Mouse (Mus musculus): ENCODE measurements around the gene Ccdc141. TPM values are rescaled to one million over a fixed set of nuclear protein-coding genes. Genes with fewer than 3 reads are reported as not detected.

Ccdc141 gene
- polyA plus RNA-seq, 1 experiment from 2014 or later = 6.9 TPM

DNA sequence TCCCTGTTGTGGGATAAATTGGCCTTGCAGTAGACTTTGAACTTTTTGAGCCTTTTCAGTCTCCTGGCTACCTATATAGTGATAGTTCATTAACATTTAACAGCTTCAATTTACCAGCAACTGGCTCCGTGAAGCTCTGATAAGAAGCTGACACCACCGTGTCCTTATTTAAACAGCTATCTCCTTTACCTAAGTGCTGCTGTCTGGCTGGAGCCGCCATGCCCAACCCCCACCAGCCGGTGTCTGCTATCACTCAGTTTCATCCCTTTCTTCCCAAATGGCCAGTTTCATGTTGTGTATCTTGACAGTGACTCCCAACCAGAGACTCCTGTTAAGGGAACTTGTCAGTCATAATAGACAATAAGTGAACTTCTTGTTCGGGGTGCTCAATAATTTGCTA lies 186.8 kb downstream of the Ccdc141 start:
- H3K36me3 ChIP-seq (ENCODE audit: control insufficient read depth, insufficient read depth, low read length) = no peaks in the 10 kb centered on the region
- WGBS = 74% methylated on average over 5 of the region's 5 CpGs
- ATAC-seq (ENCODE audit: low FRiP score, low TSS enrichment) = no peak
- no peaks in the 10 kb centered on the region for H3K9me3 ChIP-seq (ENCODE audit: control insufficient read depth, low read length)
- no peak overlapping the region for H3K9ac ChIP-seq (replicated peaks; ENCODE audit: low read length)
- H3K4me2 ChIP-seq (ENCODE audit: low read length) = no peak overlapping the region
- H3K27ac ChIP-seq (replicated peaks; ENCODE audit: low read depth, low read length) = no peak overlapping the region
- H3K27me3 ChIP-seq (ENCODE audit: control insufficient read depth, insufficient read depth, low read length) = no peaks in the 10 kb centered on the region
- H3K4me3 ChIP-seq (replicated peaks; ENCODE audit: low read depth, low read length) = no peak overlapping the region
- DNase-seq = no peak
- H3K4me1 ChIP-seq (ENCODE audit: control insufficient read depth, insufficient read depth, low read length) = 0 out of 2 replicates have a peak, but pooled peaks cover 3% of the 10 kb centered on the region

GRCm38 (mm10) chr2:76982391-76983145 lies 187.9 kb downstream of the Ccdc141 start, which contains the start of gene Ttn:
TSS of gene Ttn (minus strand) at chr2:76982547.
- no peak within 1 kb of the TSS for H3K4me2 ChIP-seq (ENCODE audit: low read length)
- WGBS = 86% methylated on average over 18 of the region's 18 CpGs
- ATAC-seq (ENCODE audit: low FRiP score, low TSS enrichment) = no peak

DNA sequence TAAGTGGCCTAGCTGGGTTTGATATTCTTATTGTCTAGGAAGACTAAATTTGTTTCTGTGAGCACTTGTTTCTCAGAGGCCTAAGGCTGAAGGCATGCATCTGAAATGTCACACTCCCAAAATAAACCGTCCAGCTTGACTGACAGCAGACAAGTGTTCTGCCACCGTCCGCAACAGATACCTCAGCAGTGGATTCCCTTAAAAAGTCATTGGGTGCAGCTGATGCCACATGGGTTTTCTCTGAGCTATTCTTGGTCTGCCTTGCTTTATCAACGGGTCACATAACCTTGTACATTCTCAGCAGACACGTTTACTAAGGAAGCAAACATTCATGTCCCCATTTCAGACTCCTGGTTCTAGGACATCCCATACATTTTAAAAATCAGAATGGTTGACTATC lies 188.7 kb downstream of the Ccdc141 start:
- no peak for ATAC-seq (ENCODE audit: low FRiP score, low TSS enrichment)
- no peak overlapping the region for H3K4me2 ChIP-seq (ENCODE audit: low read length)
- 73% methylated on average over 5 of the region's 5 CpGs for WGBS

More at GRCm38 (mm10) chr2:76982391-76983145, 187.9 kb downstream of the Ccdc141 start, which contains the start of gene Ttn:
- no peak for DNase-seq
- no peaks in the 10 kb centered on the region for H3K36me3 ChIP-seq (ENCODE audit: control insufficient read depth, insufficient read depth, low read length)
- 0 out of 2 replicates have a peak, but pooled peaks cover 3% of the 10 kb centered on the region for H3K4me1 ChIP-seq (ENCODE audit: control insufficient read depth, insufficient read depth, low read length)
- H3K9ac ChIP-seq (replicated peaks; ENCODE audit: low read length) = no peak within 1 kb of the TSS
- no peak within 1 kb of the TSS for H3K27ac ChIP-seq (replicated peaks; ENCODE audit: low read depth, low read length)
- no peaks in the 10 kb centered on the region for H3K9me3 ChIP-seq (ENCODE audit: control insufficient read depth, low read length)
- no peak within 1 kb of the TSS for H3K4me3 ChIP-seq (replicated peaks; ENCODE audit: low read depth, low read length)
- no peaks in the 10 kb centered on the region for H3K27me3 ChIP-seq (ENCODE audit: control insufficient read depth, insufficient read depth, low read length)

GRCm38 (mm10) chr2:76980146-76980545 lies 190.3 kb downstream of the Ccdc141 start:
- H3K27ac ChIP-seq (replicated peaks; ENCODE audit: low read depth, low read length) = no peak overlapping the region
- H3K9me3 ChIP-seq (ENCODE audit: control insufficient read depth, low read length) = no peaks in the 10 kb centered on the region
- H3K27me3 ChIP-seq (ENCODE audit: control insufficient read depth, insufficient read depth, low read length) = no peaks in the 10 kb centered on the region
- no peaks in the 10 kb centered on the region for H3K36me3 ChIP-seq (ENCODE audit: control insufficient read depth, insufficient read depth, low read length)
- ATAC-seq (ENCODE audit: low FRiP score, low TSS enrichment) = no peak
- no peak overlapping the region for H3K4me2 ChIP-seq (ENCODE audit: low read length)
- no peak overlapping the region for H3K9ac ChIP-seq (replicated peaks; ENCODE audit: low read length)
- peak; percentile 34 for DNase-seq
- no peak overlapping the region for H3K4me3 ChIP-seq (replicated peaks; ENCODE audit: low read depth, low read length)
- WGBS = 49% methylated on average over 9 of the region's 9 CpGs
- H3K4me1 ChIP-seq (ENCODE audit: control insufficient read depth, insufficient read depth, low read length) = 0 out of 2 replicates have a peak, but pooled peaks cover 3% of the 10 kb centered on the region

More for the DNA sequence above, 188.7 kb downstream of the Ccdc141 start:
- Histone ChIP-seq H3K27me3 (ENCODE audit: control insufficient read depth, insufficient read depth, low read length) (no peaks in the 10 kb centered on the region), H3K4me3 (replicated peaks; ENCODE audit: low read depth, low read length) (no peak overlapping the region), H3K9me3 (ENCODE audit: control insufficient read depth, low read length) (no peaks in the 10 kb centered on the region), H3K4me1 (ENCODE audit: control insufficient read depth, insufficient read depth, low read length) (0 out of 2 replicates have a peak, but pooled peaks cover 3% of the 10 kb centered on the region), H3K9ac (replicated peaks; ENCODE audit: low read length) (no peak overlapping the region), H3K27ac (replicated peaks; ENCODE audit: low read depth, low read length) (no peak overlapping the region), H3K36me3 (ENCODE audit: control insufficient read depth, insufficient read depth, low read length) (no peaks in the 10 kb centered on the region)
- no peak for DNase-seq

DNA sequence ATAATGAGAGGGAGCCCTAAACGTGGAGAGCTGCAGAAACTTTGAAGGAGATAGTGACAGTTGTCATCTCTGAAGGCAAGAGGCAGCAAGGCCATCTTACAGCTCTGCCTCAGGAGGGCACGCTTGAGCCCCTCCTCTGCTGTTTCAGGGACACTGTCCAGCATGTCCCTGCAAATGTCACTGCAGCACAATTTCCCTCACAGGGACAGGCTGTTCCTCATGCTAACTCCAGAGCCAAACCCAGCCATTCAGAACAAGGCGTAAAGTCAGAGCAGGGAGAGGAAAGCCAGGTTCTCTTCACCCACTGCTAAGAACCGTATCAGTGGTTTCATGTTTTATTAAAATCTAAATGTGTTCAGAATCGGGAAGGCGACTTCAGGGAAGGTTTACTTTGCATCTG lies 192.8 kb downstream of the Ccdc141 start:
- ATAC-seq (ENCODE audit: low FRiP score, low TSS enrichment) = no peak

DNA sequence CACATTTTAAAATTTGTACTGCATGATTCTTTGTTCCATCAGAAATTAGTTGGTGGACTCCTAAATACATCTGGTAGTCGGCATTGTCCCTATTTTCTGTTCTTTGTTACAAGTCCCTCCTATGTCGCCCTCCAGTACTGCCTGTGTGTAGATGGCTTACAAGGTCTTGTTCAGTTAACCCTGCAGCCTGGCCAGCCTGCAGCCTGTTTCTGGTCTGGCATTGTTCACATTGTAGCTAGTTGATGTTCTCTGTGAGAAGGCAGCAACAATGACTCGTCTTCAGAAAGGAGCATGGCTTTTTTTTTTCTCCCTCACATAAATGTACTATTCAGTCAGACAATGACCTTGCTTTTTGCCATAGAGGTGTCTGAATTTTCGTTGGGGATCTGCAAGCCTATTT lies 198.4 kb downstream of the Ccdc141 start:
- no peak for ATAC-seq (ENCODE audit: low FRiP score, low TSS enrichment)
- Histone ChIP-seq H3K27ac (replicated peaks; ENCODE audit: low read depth, low read length) (no peak overlapping the region), H3K4me3 (replicated peaks; ENCODE audit: low read depth, low read length) (no peak overlapping the region), H3K9me3 (ENCODE audit: control insufficient read depth, low read length) (no peaks in the 10 kb centered on the region), H3K4me2 (ENCODE audit: low read length) (no peak overlapping the region), H3K27me3 (ENCODE audit: control insufficient read depth, insufficient read depth, low read length) (no peaks in the 10 kb centered on the region), H3K9ac (replicated peaks; ENCODE audit: low read length) (no peak overlapping the region), H3K4me1 (ENCODE audit: control insufficient read depth, insufficient read depth, low read length) (no peaks in the 10 kb centered on the region), H3K36me3 (ENCODE audit: control insufficient read depth, insufficient read depth, low read length) (no peaks in the 10 kb centered on the region)
- peak; percentile 13 for DNase-seq
- 53% methylated on average over 4 of the region's 4 CpGs for WGBS

More for the DNA sequence above, 192.8 kb downstream of the Ccdc141 start:
- Histone ChIP-seq H3K27ac (replicated peaks; ENCODE audit: low read depth, low read length) (no peak overlapping the region), H3K27me3 (ENCODE audit: control insufficient read depth, insufficient read depth, low read length) (no peaks in the 10 kb centered on the region), H3K4me3 (replicated peaks; ENCODE audit: low read depth, low read length) (no peak overlapping the region), H3K36me3 (ENCODE audit: control insufficient read depth, insufficient read depth, low read length) (no peaks in the 10 kb centered on the region), H3K4me2 (ENCODE audit: low read length) (no peak overlapping the region), H3K4me1 (ENCODE audit: control insufficient read depth, insufficient read depth, low read length) (no peaks in the 10 kb centered on the region), H3K9ac (replicated peaks; ENCODE audit: low read length) (no peak overlapping the region), H3K9me3 (ENCODE audit: control insufficient read depth, low read length) (no peaks in the 10 kb centered on the region)
- WGBS = 67% methylated on average over 6 of the region's 6 CpGs
- no peak for DNase-seq

DNA sequence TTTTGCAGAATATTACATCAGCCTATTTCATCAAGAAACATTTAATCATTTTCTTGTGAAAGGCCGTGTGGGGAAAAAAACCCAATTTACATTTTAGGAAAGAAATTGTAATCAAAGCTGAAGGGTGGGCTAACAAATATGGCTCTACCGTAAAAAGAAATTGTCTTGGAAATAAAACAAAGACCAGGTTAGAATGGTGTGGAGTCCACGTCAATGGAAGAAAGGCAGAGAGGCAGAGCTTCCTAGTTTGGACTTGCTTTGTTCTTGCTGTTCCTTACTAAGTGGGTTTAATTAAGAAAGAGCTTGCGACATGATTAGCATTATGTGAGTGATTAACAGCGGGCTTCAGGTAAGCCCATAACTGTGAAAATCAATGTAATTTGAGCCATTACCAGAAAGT lies 199.4 kb downstream of the Ccdc141 start:
- ATAC-seq (ENCODE audit: low FRiP score, low TSS enrichment) = no peak
- DNase-seq = peak; percentile 50
- H3K4me2 ChIP-seq (ENCODE audit: low read length) = no peak overlapping the region

DNA sequence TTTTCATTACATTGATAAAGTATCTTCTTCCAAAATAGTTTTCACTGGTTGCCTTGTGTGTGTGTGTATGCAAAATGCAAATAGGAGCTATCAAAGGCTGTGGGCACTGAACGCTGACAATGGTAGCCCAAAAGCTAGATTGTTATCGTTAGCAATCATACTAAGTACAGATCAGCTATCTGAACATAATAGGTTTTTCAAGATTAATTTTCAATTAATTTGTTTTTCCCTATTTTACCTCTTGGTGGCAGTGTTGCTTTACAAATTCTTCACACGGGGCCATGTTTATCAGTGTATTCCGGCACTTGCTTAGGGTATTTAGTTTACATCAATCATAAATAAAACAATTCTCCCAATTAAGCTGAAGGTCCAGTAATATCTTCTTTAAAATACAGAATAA lies 199.8 kb downstream of the Ccdc141 start:
- no peaks in the 10 kb centered on the region for H3K27me3 ChIP-seq (ENCODE audit: control insufficient read depth, insufficient read depth, low read length)
- H3K36me3 ChIP-seq (ENCODE audit: control insufficient read depth, insufficient read depth, low read length) = no peaks in the 10 kb centered on the region
- WGBS = 16% methylated on average over 4 of the region's 4 CpGs
- H3K4me2 ChIP-seq (ENCODE audit: low read length) = no peak overlapping the region
- no peaks in the 10 kb centered on the region for H3K9me3 ChIP-seq (ENCODE audit: control insufficient read depth, low read length)
- no peaks in the 10 kb centered on the region for H3K4me1 ChIP-seq (ENCODE audit: control insufficient read depth, insufficient read depth, low read length)
- H3K27ac ChIP-seq (replicated peaks; ENCODE audit: low read depth, low read length) = no peak overlapping the region
- no peak overlapping the region for H3K4me3 ChIP-seq (replicated peaks; ENCODE audit: low read depth, low read length)
- DNase-seq = peak; percentile 82
- ATAC-seq (ENCODE audit: low FRiP score, low TSS enrichment) = peak; percentile 53; the same call in 1 of the 2 replicates
- no peak overlapping the region for H3K9ac ChIP-seq (replicated peaks; ENCODE audit: low read length)

More for the DNA sequence above, 199.4 kb downstream of the Ccdc141 start:
- H3K4me1 ChIP-seq (ENCODE audit: control insufficient read depth, insufficient read depth, low read length) = no peaks in the 10 kb centered on the region
- H3K4me3 ChIP-seq (replicated peaks; ENCODE audit: low read depth, low read length) = no peak overlapping the region
- H3K27me3 ChIP-seq (ENCODE audit: control insufficient read depth, insufficient read depth, low read length) = no peaks in the 10 kb centered on the region
- no peaks in the 10 kb centered on the region for H3K36me3 ChIP-seq (ENCODE audit: control insufficient read depth, insufficient read depth, low read length)
- no peaks in the 10 kb centered on the region for H3K9me3 ChIP-seq (ENCODE audit: control insufficient read depth, low read length)
- 55% methylated on average over 5 of the region's 5 CpGs for WGBS
- no peak overlapping the region for H3K9ac ChIP-seq (replicated peaks; ENCODE audit: low read length)
- H3K27ac ChIP-seq (replicated peaks; ENCODE audit: low read depth, low read length) = no peak overlapping the region

DNA sequence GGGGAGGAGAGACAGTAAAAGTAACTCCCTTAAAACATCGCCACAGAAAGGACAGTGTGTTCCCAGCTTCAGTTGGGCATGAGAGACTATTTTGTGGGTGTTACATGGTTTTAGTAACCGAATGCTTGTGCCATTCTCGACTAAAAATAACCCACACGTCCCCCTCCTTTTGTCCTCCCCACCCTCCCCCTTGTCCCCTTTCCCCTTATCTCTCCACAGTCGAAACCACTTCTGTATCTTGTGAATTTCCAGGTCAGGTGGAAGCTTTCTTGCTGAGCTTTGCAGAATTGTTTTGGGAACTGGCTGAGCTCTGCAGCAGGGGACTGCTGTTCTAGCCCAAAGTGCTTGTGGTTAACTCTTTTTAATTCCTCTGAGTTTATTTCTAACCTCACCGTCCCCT lies 200.2 kb downstream of the Ccdc141 start:
- 69% methylated on average over 6 of the region's 6 CpGs for WGBS
- no peaks in the 10 kb centered on the region for H3K4me1 ChIP-seq (ENCODE audit: control insufficient read depth, insufficient read depth, low read length)
- DNase-seq (peak; percentile 2), ATAC-seq (ENCODE audit: low FRiP score, low TSS enrichment) (no peak)
- no peak overlapping the region for H3K4me2 ChIP-seq (ENCODE audit: low read length)
- H3K9me3 ChIP-seq (ENCODE audit: control insufficient read depth, low read length) = no peaks in the 10 kb centered on the region
- no peaks in the 10 kb centered on the region for H3K36me3 ChIP-seq (ENCODE audit: control insufficient read depth, insufficient read depth, low read length)
- H3K9ac ChIP-seq (replicated peaks; ENCODE audit: low read length) = no peak overlapping the region
- no peak overlapping the region for H3K27ac ChIP-seq (replicated peaks; ENCODE audit: low read depth, low read length)
- no peak overlapping the region for H3K4me3 ChIP-seq (replicated peaks; ENCODE audit: low read depth, low read length)
- H3K27me3 ChIP-seq (ENCODE audit: control insufficient read depth, insufficient read depth, low read length) = no peaks in the 10 kb centered on the region

Data from midbrain, embryonic 14.5 days (tissue).